Mouse (Mus musculus): Measurements from ENCODE around the gene Ppp6r3. TPM values are rescaled to one million over a fixed set of nuclear protein-coding genes. Genes with fewer than 3 reads are reported as not detected.
A peak's percentile ranks its signal among the peaks of the same experiment; 100 is the strongest.

The Ppp6r3 gene
- polyA plus RNA-seq (2014; fragmentation: Nextera tagmentation; extraction: Ambion mirVana) = 92.3 and 94.1 TPM in 2 replicates

GRCm38 (mm10) chr19:3575632-3576384, at the start of gene Ppp6r3:
Gene Ppp6r3 (minus strand): TSS chr19:3575749.
- Histone ChIP-seq H3K27me3 (ENCODE audit: control insufficient read depth, insufficient read depth, low read length) (no peaks in the 10 kb centered on the region), H3K4me2 (ENCODE audit: low read depth, low read length, severe bottlenecking) (peak within 1 kb of the TSS; percentile 62), H3K4me1 (replicated peaks; ENCODE audit: control insufficient read depth, insufficient read depth, low read length) (peaks cover 6% of the 10 kb centered on the region; the same call in 1 of the 2 replicates), H3K4me3 (ENCODE audit: low read depth, low read length) (peak within 1 kb of the TSS; percentile 96), H3K27ac (ENCODE audit: low read depth, low read length) (peak within 1 kb of the TSS; percentile 91), H3K9ac (ENCODE audit: low read length) (peak within 1 kb of the TSS; percentile 88), H3K9me3 (ENCODE audit: control insufficient read depth, low read length) (no peaks in the 10 kb centered on the region), H3K36me3 (ENCODE audit: control insufficient read depth, insufficient read depth, low read length) (no peaks in the 10 kb centered on the region)
- peak; percentile 97 for ATAC-seq (replicated peaks; ENCODE audit: low FRiP score)
- WGBS = under 1% methylated on average over 50 of the region's 51 CpGs
- peak; percentile 99 for DNase-seq (ENCODE audit: low spot score)

- 88% methylated on average over 7 of the region's 7 CpGs for WGBS
- peaks cover 6% of the 10 kb centered on the region for H3K36me3 ChIP-seq (ENCODE audit: control insufficient read depth, insufficient read depth, low read length)
- no peaks in the 10 kb centered on the region for H3K9me3 ChIP-seq (ENCODE audit: control insufficient read depth, low read length)
- no peak overlapping the region for H3K4me3 ChIP-seq (ENCODE audit: low read depth, low read length)
- no peak for ATAC-seq (replicated peaks; ENCODE audit: low FRiP score)
- H3K27ac ChIP-seq (ENCODE audit: low read depth, low read length) = no peak overlapping the region
- H3K4me1 ChIP-seq (replicated peaks; ENCODE audit: control insufficient read depth, insufficient read depth, low read length) = no peaks in the 10 kb centered on the region
- no peak for DNase-seq (ENCODE audit: low spot score)
- H3K27me3 ChIP-seq (ENCODE audit: control insufficient read depth, insufficient read depth, low read length) = no peaks in the 10 kb centered on the region
- H3K4me2 ChIP-seq (ENCODE audit: low read depth, low read length, severe bottlenecking) = no peak overlapping the region
- no peak overlapping the region for H3K9ac ChIP-seq (ENCODE audit: low read length)
Measured at GRCm38 (mm10) chr19:3625111-3625510, 49.6 kb upstream of the Ppp6r3 start.

- ATAC-seq (replicated peaks; ENCODE audit: low FRiP score) (no peak), DNase-seq (ENCODE audit: low spot score) (peak; percentile 78)
- no peak overlapping the region for H3K4me3 ChIP-seq (ENCODE audit: low read depth, low read length)
- H3K36me3 ChIP-seq (ENCODE audit: control insufficient read depth, insufficient read depth, low read length) = peaks cover 15% of the 10 kb centered on the region
- no peaks in the 10 kb centered on the region for H3K27me3 ChIP-seq (ENCODE audit: control insufficient read depth, insufficient read depth, low read length)
- H3K9ac ChIP-seq (ENCODE audit: low read length) = no peak overlapping the region
- no peak overlapping the region for H3K4me2 ChIP-seq (ENCODE audit: low read depth, low read length, severe bottlenecking)
- no peaks in the 10 kb centered on the region for H3K4me1 ChIP-seq (replicated peaks; ENCODE audit: control insufficient read depth, insufficient read depth, low read length)
- H3K27ac ChIP-seq (ENCODE audit: low read depth, low read length) = no peak overlapping the region
- H3K9me3 ChIP-seq (ENCODE audit: control insufficient read depth, low read length) = peaks cover 4% of the 10 kb centered on the region; the same call in 1 of the 2 replicates
- WGBS = 72% methylated on average over 5 of the region's 5 CpGs
Measured at GRCm38 (mm10) chr19:3623824-3624223, 48.3 kb upstream of the Ppp6r3 start.

GRCm38 (mm10) chr19:3623294-3623693, 47.7 kb upstream of the Ppp6r3 start:
- DNase-seq (ENCODE audit: low spot score) = no peak
- Histone ChIP-seq H3K4me3 (ENCODE audit: low read depth, low read length) (no peak overlapping the region), H3K4me1 (replicated peaks; ENCODE audit: control insufficient read depth, insufficient read depth, low read length) (no peaks in the 10 kb centered on the region), H3K9me3 (ENCODE audit: control insufficient read depth, low read length) (peaks cover 4% of the 10 kb centered on the region; the same call in 1 of the 2 replicates), H3K4me2 (ENCODE audit: low read depth, low read length, severe bottlenecking) (no peak overlapping the region), H3K36me3 (ENCODE audit: control insufficient read depth, insufficient read depth, low read length) (peaks cover 15% of the 10 kb centered on the region), H3K27me3 (ENCODE audit: control insufficient read depth, insufficient read depth, low read length) (no peaks in the 10 kb centered on the region), H3K9ac (ENCODE audit: low read length) (no peak overlapping the region), H3K27ac (ENCODE audit: low read depth, low read length) (no peak overlapping the region)
- no peak for ATAC-seq (replicated peaks; ENCODE audit: low FRiP score)
- 91% methylated on average over 4 of the region's 4 CpGs for WGBS

- 96% methylated on average over 10 of the region's 10 CpGs for WGBS
- H3K4me2 ChIP-seq (ENCODE audit: low read depth, low read length, severe bottlenecking) = no peak overlapping the region
- H3K27ac ChIP-seq (ENCODE audit: low read depth, low read length) = no peak overlapping the region
- no peak overlapping the region for H3K4me3 ChIP-seq (ENCODE audit: low read depth, low read length)
- H3K36me3 ChIP-seq (ENCODE audit: control insufficient read depth, insufficient read depth, low read length) = peaks cover 15% of the 10 kb centered on the region
- H3K4me1 ChIP-seq (replicated peaks; ENCODE audit: control insufficient read depth, insufficient read depth, low read length) = no peaks in the 10 kb centered on the region
- DNase-seq (ENCODE audit: low spot score) = no peak
- H3K27me3 ChIP-seq (ENCODE audit: control insufficient read depth, insufficient read depth, low read length) = no peaks in the 10 kb centered on the region
- H3K9ac ChIP-seq (ENCODE audit: low read length) = no peak overlapping the region
- ATAC-seq (replicated peaks; ENCODE audit: low FRiP score) = no peak
- H3K9me3 ChIP-seq (ENCODE audit: control insufficient read depth, low read length) = peaks cover 4% of the 10 kb centered on the region; the same call in 1 of the 2 replicates
Measured at GRCm38 (mm10) chr19:3620871-3621270, 45.3 kb upstream of the Ppp6r3 start.

GRCm38 (mm10) chr19:3619359-3619758, 43.8 kb upstream of the Ppp6r3 start:
- Histone ChIP-seq H3K4me1 (replicated peaks; ENCODE audit: control insufficient read depth, insufficient read depth, low read length) (no peaks in the 10 kb centered on the region), H3K27me3 (ENCODE audit: control insufficient read depth, insufficient read depth, low read length) (no peaks in the 10 kb centered on the region), H3K4me3 (ENCODE audit: low read depth, low read length) (no peak overlapping the region), H3K36me3 (ENCODE audit: control insufficient read depth, insufficient read depth, low read length) (peaks cover 15% of the 10 kb centered on the region), H3K9ac (ENCODE audit: low read length) (no peak overlapping the region), H3K9me3 (ENCODE audit: control insufficient read depth, low read length) (peaks cover 4% of the 10 kb centered on the region; the same call in 1 of the 2 replicates), H3K4me2 (ENCODE audit: low read depth, low read length, severe bottlenecking) (no peak overlapping the region), H3K27ac (ENCODE audit: low read depth, low read length) (no peak overlapping the region)
- no peak for DNase-seq (ENCODE audit: low spot score)
- 84% methylated on average over 2 of the region's 2 CpGs for WGBS
- ATAC-seq (replicated peaks; ENCODE audit: low FRiP score) = no peak

- no peaks in the 10 kb centered on the region for H3K9me3 ChIP-seq (ENCODE audit: control insufficient read depth, low read length)
- H3K4me2 ChIP-seq (ENCODE audit: low read depth, low read length, severe bottlenecking) = no peak overlapping the region
- H3K36me3 ChIP-seq (ENCODE audit: control insufficient read depth, insufficient read depth, low read length) = no peaks in the 10 kb centered on the region; the same call in 1 of the 2 replicates
- no peaks in the 10 kb centered on the region for H3K27me3 ChIP-seq (ENCODE audit: control insufficient read depth, insufficient read depth, low read length)
- H3K9ac ChIP-seq (ENCODE audit: low read length) = no peak overlapping the region
- WGBS = 94% methylated on average over 10 of the region's 10 CpGs
- no peak overlapping the region for H3K4me3 ChIP-seq (ENCODE audit: low read depth, low read length)
- ATAC-seq (replicated peaks; ENCODE audit: low FRiP score) = no peak
- no peaks in the 10 kb centered on the region for H3K4me1 ChIP-seq (replicated peaks; ENCODE audit: control insufficient read depth, insufficient read depth, low read length)
- no peak overlapping the region for H3K27ac ChIP-seq (ENCODE audit: low read depth, low read length)
- no peak for DNase-seq (ENCODE audit: low spot score)
Measured at GRCm38 (mm10) chr19:3613991-3614390, 38.4 kb upstream of the Ppp6r3 start.

GRCm38 (mm10) chr19:3612534-3613273, 37.2 kb upstream of the Ppp6r3 start:
- WGBS = 91% methylated on average over 4 of the region's 4 CpGs
- DNase-seq (ENCODE audit: low spot score) (no peak), ATAC-seq (replicated peaks; ENCODE audit: low FRiP score) (no peak)
- no peaks in the 10 kb centered on the region for H3K4me1 ChIP-seq (replicated peaks; ENCODE audit: control insufficient read depth, insufficient read depth, low read length)
- H3K4me2 ChIP-seq (ENCODE audit: low read depth, low read length, severe bottlenecking) = no peak overlapping the region
- H3K27ac ChIP-seq (ENCODE audit: low read depth, low read length) = no peak overlapping the region
- H3K4me3 ChIP-seq (ENCODE audit: low read depth, low read length) = no peak overlapping the region
- no peaks in the 10 kb centered on the region; the same call in 1 of the 2 replicates for H3K36me3 ChIP-seq (ENCODE audit: control insufficient read depth, insufficient read depth, low read length)
- no peaks in the 10 kb centered on the region for H3K27me3 ChIP-seq (ENCODE audit: control insufficient read depth, insufficient read depth, low read length)
- no peaks in the 10 kb centered on the region for H3K9me3 ChIP-seq (ENCODE audit: control insufficient read depth, low read length)
- H3K9ac ChIP-seq (ENCODE audit: low read length) = no peak overlapping the region

Measured in forebrain, embryonic 11.5 days (tissue).